17 mouse cellular contexts compared by ENCODE assay signal in the genomic region with DNA sequence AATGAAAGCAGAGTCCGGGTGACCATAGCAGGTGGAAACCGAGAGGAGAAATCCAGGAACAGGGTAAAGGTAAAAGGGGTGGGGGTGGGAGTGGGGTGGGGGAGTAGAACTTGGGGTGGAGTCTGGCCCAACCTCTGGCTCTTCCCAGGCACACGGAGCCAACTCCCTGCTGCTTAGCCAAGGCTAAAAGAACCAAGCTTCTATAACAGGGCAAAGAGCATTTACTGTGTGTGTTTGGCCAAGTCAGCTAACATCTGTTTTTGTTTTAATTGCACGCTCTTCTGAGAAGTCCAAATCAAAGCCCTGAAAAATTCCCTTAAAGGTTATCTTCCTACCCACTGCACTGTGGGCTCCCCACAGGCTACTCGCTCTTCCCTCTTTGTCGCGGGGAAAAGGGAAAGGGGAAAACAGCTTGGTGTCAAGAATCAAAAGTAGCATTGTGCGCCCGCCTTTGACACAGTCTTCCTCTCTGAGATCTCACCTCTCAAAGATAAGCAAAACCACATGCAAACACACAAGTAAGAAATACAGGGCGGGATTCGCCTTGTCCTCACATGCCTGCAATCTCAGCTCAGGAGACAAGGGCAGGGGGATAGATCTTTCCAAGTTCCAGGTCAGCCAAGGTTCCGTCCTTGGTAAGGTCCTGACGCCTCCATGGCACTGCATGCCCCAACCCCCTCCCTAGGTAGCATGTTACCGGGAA. TPM values are rescaled to one million over a fixed set of nuclear protein-coding genes. Genes with fewer than 3 reads are reported as not detected.
DNase-seq lines count a peak whose midpoint lies in the region; ATAC-seq and TF ChIP-seq lines count a peak whose summit lies in the region.
"Had no signal": no experiment of that assay in that cellular context is flagged by ENCODE, and none has a peak within 500 bp of the region (broad histone marks: within the 10 kb centered on the region; RNA-seq: fewer than 3 reads in every experiment).

No protein-coding gene starts in this region.

- H3K9ac ChIP-seq in kidney, embryonic 15.5 days: no peak overlapping the region
- H3K9ac ChIP-seq in ES-Bruce4 (ENCODE audit: low read depth, poor library complexity, severe bottlenecking): peak overlapping the region; percentile 19
- H3K9ac ChIP-seq in embryonic facial prominence, embryonic 14.5 days (ENCODE audit: low read depth, low read length): no peak overlapping the region
- no peak overlapping the region for H3K9ac ChIP-seq in limb, embryonic 15.5 days
- H3K9ac ChIP-seq in hindbrain, embryonic 14.5 days: no peak overlapping the region
- H3K9ac ChIP-seq: heart, embryonic 13.5 days; neural tube, embryonic 13.5 days had no signal

- H3K4me1 ChIP-seq in kidney, adult 2 months (ENCODE audit: control insufficient read depth, insufficient read depth, low read length): no peaks in the 10 kb centered on the region
- H3K4me1 ChIP-seq in kidney, embryonic 15.5 days: 0 out of 2 replicates have a peak, but pooled peaks cover 3% of the 10 kb centered on the region
- H3K4me1 ChIP-seq in ES-Bruce4 (ENCODE audit: control insufficient read depth, insufficient read depth, low read length): no peaks in the 10 kb centered on the region
- H3K4me1 ChIP-seq in embryonic facial prominence, embryonic 14.5 days (ENCODE audit: control insufficient read depth, insufficient read depth, low read length): 0 out of 2 replicates have a peak, but pooled peaks cover 4% of the 10 kb centered on the region
- H3K4me1 ChIP-seq in limb, embryonic 15.5 days: peaks cover 15% of the 10 kb centered on the region
- no peaks in the 10 kb centered on the region for H3K4me1 ChIP-seq in hindbrain, embryonic 14.5 days (replicated peaks; ENCODE audit: control insufficient read depth, insufficient read depth, low read length)
- H3K4me1 ChIP-seq: neural tube, embryonic 13.5 days had no signal

- 63% methylated on average over 14 of the region's 14 CpGs for WGBS in kidney, adult 2 months
- 55% methylated on average over 14 of the region's 14 CpGs for WGBS in kidney, embryonic 15.5 days
- WGBS in embryonic facial prominence, embryonic 14.5 days: 29% methylated on average over 14 of the region's 14 CpGs
- WGBS in limb, embryonic 15.5 days: 26% methylated on average over 14 of the region's 14 CpGs
- 70% methylated on average over 14 of the region's 14 CpGs for WGBS in hindbrain, embryonic 14.5 days

- ATAC-seq in kidney, embryonic 15.5 days (replicated peaks; ENCODE audit: low FRiP score): no peak
- ATAC-seq in embryonic facial prominence, embryonic 14.5 days (ENCODE audit: low read depth): peak; percentile 47; the same call in 1 of the 2 replicates
- ATAC-seq in limb, embryonic 15.5 days (ENCODE audit: insufficient number of reproducible peaks, low FRiP score, low TSS enrichment, low read depth): 0 out of 2 replicates have a peak, but pooled peaks have one; percentile 52
- ATAC-seq in hindbrain, embryonic 14.5 days (ENCODE audit: low FRiP score): no peak
- ATAC-seq: activated CD4-positive, CD25-positive, alpha-beta regulatory T cell, adult 4 months; hindbrain, postnatal 0 days had no signal

- no peak overlapping the region for H3K4me3 ChIP-seq in kidney, adult 2 months (ENCODE audit: insufficient read depth, low read depth, low read length)
- H3K4me3 ChIP-seq in kidney, embryonic 15.5 days (replicated peaks): no peak overlapping the region
- 0 out of 2 replicates have a peak overlapping the region, but pooled peaks have one; percentile 30 for H3K4me3 ChIP-seq in ES-Bruce4 (ENCODE audit: low read depth, low read length)
- no peak overlapping the region for H3K4me3 ChIP-seq in embryonic facial prominence, embryonic 14.5 days (ENCODE audit: low read depth, low read length)
- no peak overlapping the region for H3K4me3 ChIP-seq in limb, embryonic 15.5 days
- H3K4me3 ChIP-seq in hindbrain, embryonic 14.5 days (replicated peaks; ENCODE audit: low read length): no peak overlapping the region
- H3K4me3 ChIP-seq: heart, embryonic 13.5 days; neural tube, embryonic 13.5 days had no signal

- no peak for TF ChIP-seq POLR2A in kidney, adult 2 months (IDR thresholded peaks at IDR 0.05; ENCODE audit: low read depth, low read length)
- no peak for TF ChIP-seq POLR2A in ES-Bruce4 (IDR thresholded peaks at IDR 0.05; ENCODE audit: insufficient read depth, low read length)

- no peak for TF ChIP-seq CTCF in kidney, adult 2 months (conservative IDR thresholded peaks at IDR 0.05; ENCODE audit: insufficient read depth, insufficient read length, low read depth, low read length)
- no peak for TF ChIP-seq CTCF in ES-Bruce4 (IDR thresholded peaks at IDR 0.05; ENCODE audit: low read depth, low read length)

- H3K9me3 ChIP-seq in kidney, embryonic 15.5 days (replicated peaks): no peaks in the 10 kb centered on the region
- no peaks in the 10 kb centered on the region for H3K9me3 ChIP-seq in ES-Bruce4 (replicated peaks; ENCODE audit: control insufficient read depth, insufficient read depth, low read length, poor library complexity, severe bottlenecking)
- no peaks in the 10 kb centered on the region for H3K9me3 ChIP-seq in embryonic facial prominence, embryonic 14.5 days (ENCODE audit: control insufficient read depth, low read length)
- H3K9me3 ChIP-seq in limb, embryonic 15.5 days: no peaks in the 10 kb centered on the region
- no peaks in the 10 kb centered on the region for H3K9me3 ChIP-seq in hindbrain, embryonic 14.5 days (ENCODE audit: control insufficient read depth, low read length)
- H3K9me3 ChIP-seq: heart, embryonic 13.5 days; neural tube, embryonic 13.5 days had no signal

- H3K36me3 ChIP-seq in kidney, adult 2 months (ENCODE audit: control insufficient read depth, insufficient read depth, low read length): no peaks in the 10 kb centered on the region
- H3K36me3 ChIP-seq in kidney, embryonic 15.5 days: no peaks in the 10 kb centered on the region
- no peaks in the 10 kb centered on the region for H3K36me3 ChIP-seq in ES-Bruce4 (ENCODE audit: control insufficient read depth, insufficient read depth, low read length, poor library complexity, severe bottlenecking)
- no peaks in the 10 kb centered on the region for H3K36me3 ChIP-seq in embryonic facial prominence, embryonic 14.5 days (ENCODE audit: control insufficient read depth, insufficient read depth, low read length)
- no peaks in the 10 kb centered on the region for H3K36me3 ChIP-seq in limb, embryonic 15.5 days
- no peaks in the 10 kb centered on the region for H3K36me3 ChIP-seq in hindbrain, embryonic 14.5 days (replicated peaks; ENCODE audit: control insufficient read depth, insufficient read depth)
- H3K36me3 ChIP-seq: G1E; heart, embryonic 13.5 days; neural tube, embryonic 13.5 days had no signal

- no peak overlapping the region for H3K27ac ChIP-seq in kidney, adult 2 months (ENCODE audit: insufficient read depth, low read depth, low read length)
- H3K27ac ChIP-seq in kidney, embryonic 15.5 days: no peak overlapping the region
- peak overlapping the region; percentile 87 for H3K27ac ChIP-seq in ES-Bruce4 (ENCODE audit: insufficient read depth, low read length)
- no peak overlapping the region for H3K27ac ChIP-seq in embryonic facial prominence, embryonic 14.5 days (replicated peaks; ENCODE audit: low read depth, low read length)
- H3K27ac ChIP-seq in limb, embryonic 15.5 days: peak overlapping the region; percentile 65
- no peak overlapping the region for H3K27ac ChIP-seq in hindbrain, embryonic 14.5 days
- H3K27ac ChIP-seq: heart, embryonic 13.5 days; hindbrain, postnatal 0 days; neural tube, embryonic 13.5 days had no signal

- no peak for TF ChIP-seq EP300 in ES-Bruce4 (IDR thresholded peaks at IDR 0.05; ENCODE audit: insufficient read depth, low read depth, low read length)

- H3K27me3 ChIP-seq in kidney, adult 2 months (replicated peaks; ENCODE audit: control insufficient read depth, insufficient read depth, low read length): no peaks in the 10 kb centered on the region
- H3K27me3 ChIP-seq in kidney, embryonic 15.5 days: no peaks in the 10 kb centered on the region
- no peaks in the 10 kb centered on the region for H3K27me3 ChIP-seq in ES-Bruce4 (ENCODE audit: control insufficient read depth, insufficient read depth, low read length, poor library complexity, severe bottlenecking)
- no peaks in the 10 kb centered on the region for H3K27me3 ChIP-seq in embryonic facial prominence, embryonic 14.5 days (replicated peaks; ENCODE audit: control insufficient read depth, insufficient read depth, low read length)
- no peaks in the 10 kb centered on the region for H3K27me3 ChIP-seq in limb, embryonic 15.5 days
- no peaks in the 10 kb centered on the region for H3K27me3 ChIP-seq in hindbrain, embryonic 14.5 days (ENCODE audit: control insufficient read depth, insufficient read depth, low read length)
- H3K27me3 ChIP-seq: heart, embryonic 13.5 days; neural tube, embryonic 13.5 days had no signal

- DNase-seq in kidney, adult 2 months: peak; percentile 19
- peak; percentile 47 for DNase-seq in embryonic facial prominence, embryonic 14.5 days (ENCODE audit: low spot score)
- DNase-seq in cerebellum, adult 9-11 months: no peak
- no peak for DNase-seq in hindbrain, embryonic 14.5 days (ENCODE audit: low spot score)
- DNase-seq: cerebellum, adult 11 months; kidney, postnatal 4 days; lung, adult 2 months; thymus, adult 18-20 months had no signal

- no peak overlapping the region for H3K4me2 ChIP-seq in kidney, embryonic 15.5 days
- peak overlapping the region; percentile 25 for H3K4me2 ChIP-seq in embryonic facial prominence, embryonic 14.5 days (ENCODE audit: low read depth, low read length)
- H3K4me2 ChIP-seq in limb, embryonic 15.5 days: peak overlapping the region; percentile 17; the same call in 1 of the 2 replicates
- no peak overlapping the region for H3K4me2 ChIP-seq in hindbrain, embryonic 14.5 days (replicated peaks)
- H3K4me2 ChIP-seq: heart, embryonic 13.5 days; midbrain, embryonic 11.5 days; neural tube, embryonic 13.5 days had no signal

RNA-seq across cellular contexts. Expression of gene Ttc39b, which starts 18.4 kb away (rescaled TPM):
- polyA plus RNA-seq in kidney, adult 2 months (2012; rRNA removed): 2.0 and 2.5 TPM in 2 replicates
- 2.0 and 2.7 TPM in 2 replicates for polyA plus RNA-seq in kidney, embryonic 15.5 days (2015; fragmentation: Nextera tagmentation; extraction: Ambion mirVana)
- 36.8 and 48.9 TPM in 2 replicates for polyA plus RNA-seq in ES-Bruce4 (2011; ENCODE audit: insufficient read depth, insufficient read length, low read depth, missing spikeins)
- polyA plus RNA-seq in embryonic facial prominence, embryonic 14.5 days (2014; fragmentation: Nextera tagmentation; extraction: Ambion mirVana): 4.6 and 5.5 TPM in 2 replicates
- polyA plus RNA-seq in limb, embryonic 15.5 days (2015; fragmentation: Nextera tagmentation; extraction: Ambion mirVana): 5.6 TPM in 2 replicates
- 8.2 and 9.0 TPM in 2 replicates for polyA plus RNA-seq in hindbrain, embryonic 14.5 days (2014; fragmentation: Nextera tagmentation; extraction: Ambion mirVana)
- polyA plus RNA-seq: G1E had no signal

Comparison
In these comparisons a context has a peak if more than half of its experiments do, and no peak if none do; other contexts are left out.
1. DNase-seq: peak in kidney, adult 2 months (single experiment) and embryonic facial prominence, embryonic 14.5 days (single experiment); none in cerebellum, adult 9-11 months (single experiment) and hindbrain, embryonic 14.5 days (single experiment).
2. H3K27ac ChIP-seq: peak in ES-Bruce4 (single experiment) and limb, embryonic 15.5 days (single experiment); none in kidney, adult 2 months (single experiment), kidney, embryonic 15.5 days (single experiment), embryonic facial prominence, embryonic 14.5 days (single experiment) and hindbrain, embryonic 14.5 days (single experiment).
3. ATAC-seq: peak in embryonic facial prominence, embryonic 14.5 days (single experiment) and limb, embryonic 15.5 days (single experiment); none in kidney, embryonic 15.5 days (single experiment) and hindbrain, embryonic 14.5 days (single experiment).
4. H3K4me2 ChIP-seq: peak in embryonic facial prominence, embryonic 14.5 days (single experiment) and limb, embryonic 15.5 days (single experiment); none in kidney, embryonic 15.5 days (single experiment) and hindbrain, embryonic 14.5 days (single experiment).